ENCODE assay signal across 8 mouse cellular contexts in genomic region chr19:41384922-41385508, GRCm38 (mm10). TPM values are rescaled to one million over a fixed set of nuclear protein-coding genes. Genes with fewer than 3 reads are reported as not detected.
A peak's percentile ranks its signal among the peaks of the same experiment; 100 is the strongest.
DNase-seq lines count a peak whose midpoint lies in the region; ATAC-seq and TF ChIP-seq lines count a peak whose summit lies in the region.

Gene Pik3ap1 (minus strand): TSS chr19:41385102.

- no peak; the same call in 1 of the 2 replicates for TF ChIP-seq CTCF in liver, adult 2 months (IDR thresholded peaks at IDR 0.05; ENCODE audit: low read depth, low read length)

- H3K9ac ChIP-seq in forebrain, embryonic 14.5 days (ENCODE audit: low read length): peak within 1 kb of the TSS; percentile 51; the same call in 1 of the 2 replicates
- peak within 1 kb of the TSS; percentile 74 for H3K9ac ChIP-seq in hindbrain, embryonic 13.5 days
- peak within 1 kb of the TSS; percentile 91 for H3K9ac ChIP-seq in liver, adult 2 months (ENCODE audit: low read depth, low read length)
- H3K9ac ChIP-seq in midbrain, embryonic 15.5 days: peak within 1 kb of the TSS; percentile 9; the same call in 1 of the 2 replicates

- peaks cover 22% of the 10 kb centered on the region for H3K79me2 ChIP-seq in liver, adult 2 months (ENCODE audit: control insufficient read depth, insufficient read depth, low read length)

- TF ChIP-seq POLR2A in liver, adult 2 months (IDR thresholded peaks at IDR 0.05; ENCODE audit: extremely low read depth, insufficient read depth, low read length): peak; percentile 71

- no peak within 1 kb of the TSS for H3K27ac ChIP-seq in forebrain, embryonic 14.5 days (ENCODE audit: low read depth, low read length)
- H3K27ac ChIP-seq in hindbrain, embryonic 13.5 days: no peak within 1 kb of the TSS
- H3K27ac ChIP-seq in liver, adult 2 months (replicated peaks; ENCODE audit: insufficient read depth, low read depth, low read length): peak within 1 kb of the TSS; percentile 96
- H3K27ac ChIP-seq in midbrain, embryonic 15.5 days: no peak within 1 kb of the TSS

- no peak for ATAC-seq in forebrain, embryonic 14.5 days
- no peak for ATAC-seq in hindbrain, embryonic 13.5 days (ENCODE audit: low FRiP score)
- no peak for ATAC-seq in midbrain, embryonic 15.5 days (replicated peaks)

- no peaks in the 10 kb centered on the region for H3K9me3 ChIP-seq in forebrain, embryonic 14.5 days (replicated peaks; ENCODE audit: control insufficient read depth, low read length)
- H3K9me3 ChIP-seq in hindbrain, embryonic 13.5 days: no peaks in the 10 kb centered on the region
- no peaks in the 10 kb centered on the region for H3K9me3 ChIP-seq in midbrain, embryonic 15.5 days

- H3K4me1 ChIP-seq in forebrain, embryonic 14.5 days (ENCODE audit: control insufficient read depth, insufficient read depth, low read length): peaks cover 4% of the 10 kb centered on the region; the same call in 1 of the 2 replicates
- peaks cover 11% of the 10 kb centered on the region for H3K4me1 ChIP-seq in hindbrain, embryonic 13.5 days (replicated peaks)
- peaks cover 52% of the 10 kb centered on the region for H3K4me1 ChIP-seq in liver, adult 2 months (ENCODE audit: control insufficient read depth, insufficient read depth, low read length)
- peaks cover 9% of the 10 kb centered on the region; the same call in 1 of the 2 replicates for H3K4me1 ChIP-seq in midbrain, embryonic 15.5 days

- no peaks in the 10 kb centered on the region; the same call in 1 of the 2 replicates for H3K27me3 ChIP-seq in forebrain, embryonic 14.5 days (replicated peaks; ENCODE audit: control insufficient read depth, insufficient read depth, low read length)
- peaks cover 40% of the 10 kb centered on the region for H3K27me3 ChIP-seq in hindbrain, embryonic 13.5 days
- H3K27me3 ChIP-seq in liver, adult 2 months (ENCODE audit: control insufficient read depth, insufficient read depth, low read length): no peaks in the 10 kb centered on the region
- H3K27me3 ChIP-seq in midbrain, embryonic 15.5 days (replicated peaks): peaks cover 18% of the 10 kb centered on the region; the same call in 1 of the 2 replicates

- peak; percentile 28 to 41 for DNase-seq in cerebellum, postnatal 10 days
- no peak for DNase-seq in cerebellum, adult 11 months
- peak; percentile 82 to 89 for DNase-seq in adrenal gland, adult (ENCODE audit: inconsistent age in 2 of 2, low spot score in 1 of 2)
- peak; percentile 7 for DNase-seq in forebrain, embryonic 14.5 days (ENCODE audit: low spot score)
- DNase-seq in liver, adult 2 months (ENCODE audit: extremely low read depth, low read depth, low spot score): peak; percentile 73
- peak; percentile 66 for DNase-seq in testis, postnatal 10 days (ENCODE audit: low spot score)

- peak within 1 kb of the TSS; percentile 41 for H3K4me3 ChIP-seq in forebrain, embryonic 14.5 days (ENCODE audit: low read depth, low read length)
- H3K4me3 ChIP-seq in hindbrain, embryonic 13.5 days: peak within 1 kb of the TSS; percentile 46
- H3K4me3 ChIP-seq in liver, adult 2 months (ENCODE audit: insufficient read depth, low read depth, low read length): peak within 1 kb of the TSS; percentile 89
- peak within 1 kb of the TSS; percentile 45 for H3K4me3 ChIP-seq in midbrain, embryonic 15.5 days

- H3K36me3 ChIP-seq in forebrain, embryonic 14.5 days (ENCODE audit: control insufficient read depth, insufficient read depth, low read length): no peaks in the 10 kb centered on the region
- no peaks in the 10 kb centered on the region for H3K36me3 ChIP-seq in hindbrain, embryonic 13.5 days
- H3K36me3 ChIP-seq in liver, adult 2 months (ENCODE audit: control insufficient read depth, insufficient read depth, low read length): no peaks in the 10 kb centered on the region
- no peaks in the 10 kb centered on the region for H3K36me3 ChIP-seq in midbrain, embryonic 15.5 days (replicated peaks)

- H3K4me2 ChIP-seq in forebrain, embryonic 14.5 days (ENCODE audit: low read length): peak within 1 kb of the TSS; percentile 95
- peak within 1 kb of the TSS; percentile 97 for H3K4me2 ChIP-seq in hindbrain, embryonic 13.5 days
- H3K4me2 ChIP-seq in midbrain, embryonic 15.5 days: peak within 1 kb of the TSS; percentile 95

- 2% methylated on average over 41 of the region's 41 CpGs for WGBS in forebrain, embryonic 14.5 days
- under 1% methylated on average over 41 of the region's 41 CpGs for WGBS in hindbrain, embryonic 13.5 days
- under 1% methylated on average over 41 of the region's 41 CpGs for WGBS in liver, adult 2 months
- under 1% methylated on average over 41 of the region's 41 CpGs for WGBS in midbrain, embryonic 15.5 days

RNA-seq across cellular contexts. Expression of gene Pik3ap1, which starts in this region (rescaled TPM):
- 1.7 and 1.8 TPM in 2 replicates for polyA plus RNA-seq in forebrain, embryonic 14.5 days (2014; fragmentation: Nextera tagmentation; extraction: Ambion mirVana)
- 2.0 and 2.2 TPM in 2 replicates for polyA plus RNA-seq in hindbrain, embryonic 13.5 days (2015; fragmentation: Nextera tagmentation; extraction: Ambion mirVana)
- 21.7 and 34.8 TPM in 2 replicates for total RNA-seq in liver, adult 2 months (2014; rRNA removed)
- polyA plus RNA-seq in liver, adult 2 months (2012; rRNA removed): 25.4 and 31.9 TPM in 2 replicates
- 2.4 and 3.0 TPM in 2 replicates for polyA plus RNA-seq in midbrain, embryonic 15.5 days (2015; fragmentation: Nextera tagmentation; extraction: Ambion mirVana)

Comparison
In these comparisons a context has a peak if more than half of its experiments do, and no peak if none do; other contexts are left out.
1. H3K9ac ChIP-seq: peak in every context shown above with its lines; median percentile 91 in liver, adult 2 months; 74 in hindbrain, embryonic 13.5 days; 51 in forebrain, embryonic 14.5 days; 9 in midbrain, embryonic 15.5 days.